Mouse (Mus musculus) hindbrain, embryonic 11.5 days (tissue): ENCODE results near the gene F11r. TPM values are rescaled to one million over a fixed set of nuclear protein-coding genes. Genes with fewer than 3 reads are reported as not detected.

Source experiments
- ATAC-seq: fragments of 200-750 bp; cut with Nextera tagmentation; 2 replicates; pipeline ENCODE4 v1.8.0; 2017; ENCODE audit warnings: mild to moderate bottlenecking, moderate TSS enrichment, moderate library complexity; ENCODE audit not compliant: low FRiP score
- DNase-seq: peaks from one replicate; pipeline ENCODE4 v3.0.0-alpha.2; 2015; ENCODE audit warnings: low spot score
- H3K27ac ChIP-seq: fragments of 300-500 bp; sonication (generic); 2 replicates; pipeline ENCODE4 v1.5.1; 2014; ENCODE audit warnings: mild to moderate bottlenecking, low read depth, low read length
- H3K27me3 ChIP-seq: fragments of 300-500 bp; sonication (generic); 2 replicates; pipeline ENCODE4 v1.6.1; 2014; ENCODE audit warnings: mild to moderate bottlenecking, low read length, moderate library complexity, mixed read lengths; ENCODE audit not compliant: control insufficient read depth, insufficient read depth
- H3K36me3 ChIP-seq: fragments of 300-500 bp; sonication (generic); 2 replicates; pipeline ENCODE4 v1.6.1; 2014; ENCODE audit warnings: mild to moderate bottlenecking, low read length, moderate library complexity, mixed read lengths; ENCODE audit not compliant: control insufficient read depth, insufficient read depth
- H3K4me1 ChIP-seq: fragments of 300-500 bp; sonication (generic); replicated peaks from 2 replicates; pipeline ENCODE4 v1.6.1; 2014; ENCODE audit warnings: low read length, mixed read lengths; ENCODE audit not compliant: control insufficient read depth, insufficient read depth
- H3K4me2 ChIP-seq: fragments of 300-500 bp; sonication (generic); replicated peaks from 2 replicates; pipeline ENCODE4 v1.6.1; 2014; ENCODE audit warnings: mild to moderate bottlenecking, low read depth, low read length
- H3K4me3 ChIP-seq: fragments of 300-500 bp; sonication (generic); 2 replicates; pipeline ENCODE4 v1.5.1; 2014; ENCODE audit warnings: low read depth, low read length
- H3K9ac ChIP-seq: fragments of 300-500 bp; sonication (generic); 2 replicates; pipeline ENCODE4 v1.6.1; 2014; ENCODE audit warnings: low read depth, low read length
- H3K9me3 ChIP-seq: fragments of 300-500 bp; sonication (generic); 2 replicates; pipeline ENCODE4 v1.6.1; 2016; ENCODE audit warnings: low read length; ENCODE audit not compliant: control insufficient read depth
- WGBS: fragments of 180-500 bp; shearing (Covaris S2); extraction: QIAGEN DNeasy Blood & Tissue Kit; methylation state at CpG from one replicate; pipeline ENCODE4 v1.1.7; 2014; 5-methylcytosine and 5-hydroxymethylcytosine counted together
- polyA plus RNA-seq: library from polyadenylated mRNA; unstranded; fragments of >200 nt; fragmentation: Nextera tagmentation; extraction: Ambion mirVana; gene quantifications from 2 replicates; pipeline ENCODE4 v1.2.1, GENCODE M21; 2014

F11r gene
- polyA plus RNA-seq, 1 experiment from 2014 or later, result 20.1 TPM

GRCm38 (mm10) chr1:171411492-171411941 lies 25.8 kb upstream of the F11r start:
- Histone ChIP-seq H3K9ac (peak overlapping the region; percentile 99), H3K4me3 (peak overlapping the region; percentile 99), H3K4me2 (peak overlapping the region; percentile 47), H3K36me3 (no peaks in the 10 kb centered on the region), H3K4me1 (no peaks in the 10 kb centered on the region), H3K27me3 (no peaks in the 10 kb centered on the region; the same call in 1 of the 2 replicates), H3K27ac (peak overlapping the region; percentile 86), H3K9me3 (no peaks in the 10 kb centered on the region)
- peak; percentile 88 for ATAC-seq
- DNase-seq, result no peak
- under 1% methylated on average over 35 of the region's 39 CpGs for WGBS

GRCm38 (mm10) chr1:171412001-171412441 lies 25.3 kb upstream of the F11r start:
- Histone ChIP-seq H3K4me3 (peak overlapping the region; percentile 99), H3K9me3 (no peaks in the 10 kb centered on the region), H3K9ac (peak overlapping the region; percentile 99), H3K27me3 (no peaks in the 10 kb centered on the region; the same call in 1 of the 2 replicates), H3K4me2 (peak overlapping the region; percentile 47), H3K36me3 (no peaks in the 10 kb centered on the region), H3K4me1 (no peaks in the 10 kb centered on the region), H3K27ac (peak overlapping the region; percentile 86)
- DNase-seq (peak; percentile 70), ATAC-seq (peak; percentile 61)
- WGBS, result 2% methylated on average over 20 of the region's 20 CpGs

- Histone ChIP-seq H3K27ac (peak overlapping the region; percentile 86; the same call in 1 of the 2 replicates), H3K4me3 (peak overlapping the region; percentile 99), H3K4me2 (peak overlapping the region; percentile 47), H3K9me3 (no peaks in the 10 kb centered on the region), H3K9ac (peak overlapping the region; percentile 99), H3K4me1 (no peaks in the 10 kb centered on the region), H3K36me3 (no peaks in the 10 kb centered on the region), H3K27me3 (no peaks in the 10 kb centered on the region; the same call in 1 of the 2 replicates)
- 45% methylated on average over 3 of the region's 3 CpGs for WGBS
- peak; percentile 47 for DNase-seq
- ATAC-seq, result peak; percentile 13; the same call in 1 of the 2 replicates
These were observed 24.9 kb upstream of the F11r start for GRCm38 (mm10) chr1:171412446-171412845.

- H3K4me2 ChIP-seq, result no peak overlapping the region
- H3K9me3 ChIP-seq, result no peaks in the 10 kb centered on the region
- H3K4me3 ChIP-seq, result no peak overlapping the region
- no peaks in the 10 kb centered on the region for H3K4me1 ChIP-seq
- no peak overlapping the region for H3K9ac ChIP-seq
- no peak for DNase-seq
- 75% methylated on average over 8 of the region's 8 CpGs for WGBS
- H3K36me3 ChIP-seq, result peaks cover 7% of the 10 kb centered on the region; the same call in 1 of the 2 replicates
- ATAC-seq, result no peak
- no peaks in the 10 kb centered on the region; the same call in 1 of the 2 replicates for H3K27me3 ChIP-seq
- H3K27ac ChIP-seq, result no peak overlapping the region
These were observed 23.7 kb upstream of the F11r start for GRCm38 (mm10) chr1:171413608-171414007.

- DNase-seq (no peak), ATAC-seq (no peak)
- H3K9ac ChIP-seq, result no peak within 1 kb of the TSS
- 92% methylated on average over 5 of the region's 5 CpGs for WGBS
- no peaks in the 10 kb centered on the region for H3K27me3 ChIP-seq
- no peaks in the 10 kb centered on the region for H3K9me3 ChIP-seq
- H3K27ac ChIP-seq, result no peak within 1 kb of the TSS
- H3K36me3 ChIP-seq, result peaks cover 7% of the 10 kb centered on the region; the same call in 1 of the 2 replicates
- no peaks in the 10 kb centered on the region for H3K4me1 ChIP-seq
- no peak within 1 kb of the TSS for H3K4me2 ChIP-seq
- no peak within 1 kb of the TSS for H3K4me3 ChIP-seq
These were observed 18.7 kb upstream of the F11r start, which contains the start of gene Tstd1 for GRCm38 (mm10) chr1:171418660-171419059. Gene Tstd1 (plus strand): TSS chr1:171418872.

- ATAC-seq (peak; percentile 23; the same call in 1 of the 2 replicates), DNase-seq (no peak)
- H3K9me3 ChIP-seq, result no peaks in the 10 kb centered on the region
- peaks cover 7% of the 10 kb centered on the region; the same call in 1 of the 2 replicates for H3K36me3 ChIP-seq
- no peaks in the 10 kb centered on the region for H3K4me1 ChIP-seq
- no peak overlapping the region for H3K4me3 ChIP-seq
- H3K4me2 ChIP-seq, result no peak overlapping the region
- H3K27me3 ChIP-seq, result no peaks in the 10 kb centered on the region
- no peak overlapping the region for H3K27ac ChIP-seq
- H3K9ac ChIP-seq, result no peak overlapping the region
- WGBS, result 61% methylated on average over 12 of the region's 12 CpGs
These were observed 17.9 kb upstream of the F11r start for GRCm38 (mm10) chr1:171419291-171419882.

GRCm38 (mm10) chr1:171419905-171420304 lies 17.4 kb upstream of the F11r start:
- WGBS, result 84% methylated on average over 5 of the region's 5 CpGs
- no peaks in the 10 kb centered on the region for H3K4me1 ChIP-seq
- H3K27ac ChIP-seq, result no peak overlapping the region
- DNase-seq (no peak), ATAC-seq (peak; percentile 34; the same call in 1 of the 2 replicates)
- H3K4me3 ChIP-seq, result no peak overlapping the region
- no peaks in the 10 kb centered on the region for H3K27me3 ChIP-seq
- H3K9me3 ChIP-seq, result no peaks in the 10 kb centered on the region
- H3K36me3 ChIP-seq, result peaks cover 7% of the 10 kb centered on the region; the same call in 1 of the 2 replicates
- H3K9ac ChIP-seq, result no peak overlapping the region
- no peak overlapping the region for H3K4me2 ChIP-seq

GRCm38 (mm10) chr1:171422504-171423095 lies 14.7 kb upstream of the F11r start:
- Histone ChIP-seq H3K9me3 (no peaks in the 10 kb centered on the region), H3K27me3 (no peaks in the 10 kb centered on the region), H3K4me3 (no peak overlapping the region), H3K9ac (no peak overlapping the region), H3K4me2 (no peak overlapping the region), H3K27ac (no peak overlapping the region), H3K36me3 (peaks cover 7% of the 10 kb centered on the region; the same call in 1 of the 2 replicates), H3K4me1 (no peaks in the 10 kb centered on the region)
- no peak for ATAC-seq
- WGBS, result 87% methylated on average over 8 of the region's 8 CpGs
- DNase-seq, result no peak
